Mouse (Mus musculus) kidney, embryonic 14.5 days (tissue): ENCODE data around the gene Med15. TPM values are rescaled to one million over a fixed set of nuclear protein-coding genes. Genes with fewer than 3 reads are reported as not detected.

Source experiments
- ATAC-seq: fragments of 200-750 bp; cut with Nextera tagmentation; 2 replicates; pipeline ENCODE4 v1.8.0; 2017; ENCODE audit warnings: moderate number of reproducible peaks, mild to moderate bottlenecking, moderate TSS enrichment, moderate library complexity; ENCODE audit not compliant: low FRiP score, low TSS enrichment
- H3K27ac ChIP-seq: fragments of 300-500 bp; sonication (generic); 2 replicates; pipeline ENCODE4 v1.5.1; 2014; ENCODE audit warnings: low read depth, mild to moderate bottlenecking, low read length, moderate library complexity, mixed read lengths
- H3K27me3 ChIP-seq: fragments of 300-500 bp; sonication (generic); 2 replicates; pipeline ENCODE4 v1.6.1; 2014; ENCODE audit warnings: mild to moderate bottlenecking, low read length; ENCODE audit not compliant: control insufficient read depth, insufficient read depth
- H3K36me3 ChIP-seq: fragments of 300-500 bp; sonication (generic); 2 replicates; pipeline ENCODE4 v1.6.1; 2014; ENCODE audit warnings: low read length, mixed read lengths; ENCODE audit not compliant: control insufficient read depth, insufficient read depth
- H3K4me1 ChIP-seq: fragments of 300-500 bp; sonication (generic); 2 replicates; pipeline ENCODE4 v1.6.1; 2014; ENCODE audit warnings: low read length, mixed read lengths; ENCODE audit not compliant: control insufficient read depth, insufficient read depth
- H3K4me2 ChIP-seq: fragments of 300-500 bp; sonication (generic); replicated peaks from 2 replicates; pipeline ENCODE4 v1.6.1; 2014; ENCODE audit warnings: low read depth, mild to moderate bottlenecking, low read length
- H3K4me3 ChIP-seq: fragments of 300-500 bp; sonication (generic); 2 replicates; pipeline ENCODE4 v1.5.1; 2014; ENCODE audit warnings: mild to moderate bottlenecking, low read length
- H3K9ac ChIP-seq: fragments of 300-500 bp; sonication (generic); 2 replicates; pipeline ENCODE4 v1.6.1; 2014; ENCODE audit warnings: low read depth, mild to moderate bottlenecking, low read length, moderate library complexity
- H3K9me3 ChIP-seq: fragments of 300-500 bp; sonication (generic); 2 replicates; pipeline ENCODE4 v1.6.1; 2016; ENCODE audit warnings: low read length; ENCODE audit not compliant: control insufficient read depth
- WGBS: fragments of 180-500 bp; shearing (Covaris S2); extraction: QIAGEN DNeasy Blood & Tissue Kit; methylation state at CpG from one replicate; pipeline ENCODE4 v1.1.7; 2014; 5-methylcytosine and 5-hydroxymethylcytosine counted together
- polyA plus RNA-seq: library from polyadenylated mRNA; unstranded; fragments of >200 nt; fragmentation: Nextera tagmentation; extraction: Ambion mirVana; gene quantifications from 2 replicates; pipeline ENCODE4 v1.2.1, GENCODE M21; 2014

The Med15 gene
- polyA plus RNA-seq, 1 experiment from 2014 or later = 39.7 TPM

GRCm38 (mm10) chr16:17639951-17640350, 92.7 kb downstream of the Med15 start:
- H3K9me3 ChIP-seq = no peaks in the 10 kb centered on the region
- no peak overlapping the region for H3K9ac ChIP-seq
- no peak for ATAC-seq
- no peaks in the 10 kb centered on the region for H3K27me3 ChIP-seq
- H3K4me3 ChIP-seq = no peak overlapping the region
- 98% methylated on average over 6 of the region's 6 CpGs for WGBS
- H3K4me2 ChIP-seq = no peak overlapping the region
- H3K36me3 ChIP-seq = peaks cover 72% of the 10 kb centered on the region
- no peak overlapping the region for H3K27ac ChIP-seq
- H3K4me1 ChIP-seq = no peaks in the 10 kb centered on the region

- 94% methylated on average over 3 of the region's 3 CpGs for WGBS
- Histone ChIP-seq H3K4me2 (no peak overlapping the region), H3K4me1 (no peaks in the 10 kb centered on the region), H3K4me3 (no peak overlapping the region), H3K9ac (no peak overlapping the region), H3K36me3 (peaks cover 75% of the 10 kb centered on the region), H3K9me3 (no peaks in the 10 kb centered on the region), H3K27ac (no peak overlapping the region), H3K27me3 (no peaks in the 10 kb centered on the region)
- no peak for ATAC-seq
Observed at GRCm38 (mm10) chr16:17639081-17639480, 93.6 kb downstream of the Med15 start.

- no peak overlapping the region for H3K27ac ChIP-seq
- H3K4me3 ChIP-seq = no peak overlapping the region
- no peak overlapping the region for H3K4me2 ChIP-seq
- no peaks in the 10 kb centered on the region for H3K27me3 ChIP-seq
- no peaks in the 10 kb centered on the region for H3K4me1 ChIP-seq
- H3K9me3 ChIP-seq = no peaks in the 10 kb centered on the region
- peaks cover 79% of the 10 kb centered on the region for H3K36me3 ChIP-seq
- ATAC-seq = no peak
- H3K9ac ChIP-seq = no peak overlapping the region
- WGBS = 97% methylated on average over 9 of the region's 9 CpGs
Observed at GRCm38 (mm10) chr16:17638036-17638628, 94.6 kb downstream of the Med15 start.

- ATAC-seq = no peak
- Histone ChIP-seq H3K4me1 (no peaks in the 10 kb centered on the region), H3K27ac (no peak overlapping the region), H3K4me3 (no peak overlapping the region), H3K9ac (no peak overlapping the region), H3K36me3 (peaks cover 79% of the 10 kb centered on the region), H3K27me3 (no peaks in the 10 kb centered on the region), H3K9me3 (no peaks in the 10 kb centered on the region), H3K4me2 (no peak overlapping the region)
- 88% methylated on average over 2 of the region's 2 CpGs for WGBS
Observed at GRCm38 (mm10) chr16:17637610-17638009, 95.1 kb downstream of the Med15 start.

- Histone ChIP-seq H3K27ac (no peak overlapping the region), H3K4me2 (no peak overlapping the region), H3K27me3 (no peaks in the 10 kb centered on the region), H3K4me1 (no peaks in the 10 kb centered on the region), H3K36me3 (peaks cover 79% of the 10 kb centered on the region), H3K4me3 (no peak overlapping the region), H3K9me3 (no peaks in the 10 kb centered on the region), H3K9ac (no peak overlapping the region)
- 68% methylated on average over 2 of the region's 2 CpGs for WGBS
- no peak for ATAC-seq
Observed at GRCm38 (mm10) chr16:17636904-17637303, 95.8 kb downstream of the Med15 start.

GRCm38 (mm10) chr16:17633481-17634181, 99.1 kb downstream of the Med15 start:
- WGBS = 77% methylated on average over 8 of the region's 8 CpGs
- H3K9me3 ChIP-seq = no peaks in the 10 kb centered on the region
- H3K9ac ChIP-seq = no peak overlapping the region
- ATAC-seq = no peak
- H3K36me3 ChIP-seq = peaks cover 76% of the 10 kb centered on the region
- no peaks in the 10 kb centered on the region for H3K27me3 ChIP-seq
- no peak overlapping the region for H3K27ac ChIP-seq
- no peak overlapping the region for H3K4me3 ChIP-seq
- no peak overlapping the region for H3K4me2 ChIP-seq
- H3K4me1 ChIP-seq = no peaks in the 10 kb centered on the region

- Histone ChIP-seq H3K4me3 (no peak overlapping the region), H3K4me1 (no peaks in the 10 kb centered on the region), H3K36me3 (peaks cover 77% of the 10 kb centered on the region), H3K9ac (no peak overlapping the region), H3K4me2 (no peak overlapping the region), H3K9me3 (no peaks in the 10 kb centered on the region), H3K27me3 (no peaks in the 10 kb centered on the region), H3K27ac (no peak overlapping the region)
- WGBS = 97% methylated on average over 2 of the region's 2 CpGs
- ATAC-seq = no peak
Observed at GRCm38 (mm10) chr16:17632580-17632979, 100.1 kb downstream of the Med15 start.

GRCm38 (mm10) chr16:17626269-17626555, 106.5 kb downstream of the Med15 start:
- H3K4me1 ChIP-seq = no peaks in the 10 kb centered on the region
- no peaks in the 10 kb centered on the region for H3K9me3 ChIP-seq
- no peak overlapping the region for H3K9ac ChIP-seq
- no peak overlapping the region for H3K4me2 ChIP-seq
- H3K36me3 ChIP-seq = peaks cover 77% of the 10 kb centered on the region
- H3K4me3 ChIP-seq = no peak overlapping the region
- WGBS = 93% methylated on average over 5 of the region's 5 CpGs
- H3K27ac ChIP-seq = no peak overlapping the region
- ATAC-seq = no peak
- H3K27me3 ChIP-seq = no peaks in the 10 kb centered on the region

GRCm38 (mm10) chr16:17625488-17626268, 107.0 kb downstream of the Med15 start:
- peak; percentile 76; the same call in 1 of the 2 replicates for ATAC-seq
- H3K27me3 ChIP-seq = no peaks in the 10 kb centered on the region
- no peak overlapping the region for H3K27ac ChIP-seq
- H3K4me1 ChIP-seq = no peaks in the 10 kb centered on the region; the same call in 1 of the 2 replicates
- no peak overlapping the region for H3K9ac ChIP-seq
- WGBS = 74% methylated on average over 8 of the region's 8 CpGs
- no peak overlapping the region for H3K4me2 ChIP-seq
- H3K9me3 ChIP-seq = no peaks in the 10 kb centered on the region
- H3K4me3 ChIP-seq = no peak overlapping the region
- peaks cover 73% of the 10 kb centered on the region for H3K36me3 ChIP-seq
